Mouse (Mus musculus) embryonic fibroblast, embryonic 13.5 days (primary cell): ENCODE results near the gene Dennd6a.

Experiments
- CTCF ChIP-seq: IDR thresholded peaks from 2 replicates; pipeline ENCODE4 v1.5.1; 2011; ENCODE audit warnings: mild to moderate bottlenecking, control low read depth, low read length, moderate library complexity, borderline replicate concordance; ENCODE audit not compliant: insufficient read depth
- POLR2A ChIP-seq: IDR thresholded peaks from 2 replicates; pipeline ENCODE4 v1.6.1; 2011; ENCODE audit warnings: low read depth, mild to moderate bottlenecking, control low read depth, low read length, moderate library complexity

GRCm38 (mm10) chr14:26593281-26593895, 19.7 kb downstream of the Dennd6a start:
- no peak for TF ChIP-seq CTCF
- no peak for TF ChIP-seq POLR2A
